Comparison of ENCODE assay signal across 10 mouse cellular contexts in genomic region chr8:88922840-88923239, GRCm38 (mm10).
A peak's percentile ranks its signal among the peaks of the same experiment; 100 is the strongest.
DNase-seq lines count a peak whose midpoint lies in the region; ATAC-seq lines count a peak whose summit lies in the region.
"Had no signal": no experiment of that assay in that cellular context is flagged by ENCODE, and none has a peak within 500 bp of the region (broad histone marks: within the 10 kb centered on the region; RNA-seq: fewer than 3 reads in every experiment).

No protein-coding gene starts in this region.

- H3K4me1 ChIP-seq in kidney, embryonic 14.5 days (ENCODE audit: control insufficient read depth, insufficient read depth, low read length) = no peaks in the 10 kb centered on the region
- no peaks in the 10 kb centered on the region for H3K4me1 ChIP-seq in forebrain, embryonic 15.5 days
- H3K4me1 ChIP-seq: embryonic facial prominence, embryonic 15.5 days had no signal

- H3K9ac ChIP-seq in kidney, embryonic 14.5 days (ENCODE audit: low read depth, low read length) = no peak overlapping the region
- no peak overlapping the region for H3K9ac ChIP-seq in forebrain, embryonic 15.5 days (replicated peaks)
- H3K9ac ChIP-seq: embryonic facial prominence, embryonic 15.5 days; neural tube, embryonic 13.5 days had no signal

- H3K27ac ChIP-seq in kidney, embryonic 14.5 days (ENCODE audit: low read depth, low read length) = no peak overlapping the region
- no peak overlapping the region for H3K27ac ChIP-seq in forebrain, embryonic 15.5 days (replicated peaks)
- H3K27ac ChIP-seq: embryonic facial prominence, embryonic 15.5 days; neural tube, embryonic 13.5 days had no signal

- peak; percentile 57 for DNase-seq in kidney, adult 18-20 months
- peak; percentile 33 to 65 for DNase-seq in heart, adult 18-20 months
- DNase-seq in kidney, adult 9 months = peak; percentile 57
- DNase-seq in lung, postnatal 25 days (ENCODE audit: low spot score) = peak; percentile 41
- no peak for DNase-seq in natural killer cell, adult 2 months (ENCODE audit: low spot score in 2 of 2)
- no peak for DNase-seq in layer of hippocampus, adult 8-10 months (ENCODE audit: low spot score in 2 of 2)

- no peak for ATAC-seq in kidney, embryonic 14.5 days (ENCODE audit: low FRiP score, low TSS enrichment)
- no peak for ATAC-seq in forebrain, embryonic 15.5 days (replicated peaks)

- H3K36me3 ChIP-seq in kidney, embryonic 14.5 days (ENCODE audit: control insufficient read depth, insufficient read depth, low read length) = no peaks in the 10 kb centered on the region
- H3K36me3 ChIP-seq in forebrain, embryonic 15.5 days = no peaks in the 10 kb centered on the region
- H3K36me3 ChIP-seq: embryonic facial prominence, embryonic 15.5 days; neural tube, embryonic 13.5 days had no signal

- H3K4me2 ChIP-seq in kidney, embryonic 14.5 days (replicated peaks; ENCODE audit: low read depth, low read length) = no peak overlapping the region
- no peak overlapping the region for H3K4me2 ChIP-seq in forebrain, embryonic 15.5 days (replicated peaks)
- H3K4me2 ChIP-seq: embryonic facial prominence, embryonic 15.5 days; neural tube, embryonic 13.5 days had no signal

- H3K9me3 ChIP-seq in kidney, embryonic 14.5 days (ENCODE audit: control insufficient read depth, low read length) = no peaks in the 10 kb centered on the region
- no peaks in the 10 kb centered on the region for H3K9me3 ChIP-seq in forebrain, embryonic 15.5 days
- H3K9me3 ChIP-seq: embryonic facial prominence, embryonic 15.5 days; neural tube, embryonic 13.5 days had no signal

- no peak overlapping the region for H3K4me3 ChIP-seq in kidney, embryonic 14.5 days (ENCODE audit: low read length)
- no peak overlapping the region for H3K4me3 ChIP-seq in forebrain, embryonic 15.5 days
- H3K4me3 ChIP-seq: embryonic facial prominence, embryonic 15.5 days; neural tube, embryonic 13.5 days had no signal

- no peaks in the 10 kb centered on the region for H3K27me3 ChIP-seq in kidney, embryonic 14.5 days (ENCODE audit: control insufficient read depth, insufficient read depth, low read length)
- no peaks in the 10 kb centered on the region for H3K27me3 ChIP-seq in forebrain, embryonic 15.5 days
- H3K27me3 ChIP-seq: embryonic facial prominence, embryonic 15.5 days; neural tube, embryonic 13.5 days had no signal

- 43% methylated on average over 7 of the region's 7 CpGs for WGBS in kidney, embryonic 14.5 days
- WGBS in forebrain, embryonic 15.5 days = 68% methylated on average over 7 of the region's 7 CpGs

Comparison
In these comparisons a context has a peak if more than half of its experiments do, and no peak if none do; other contexts are left out.
1. DNase-seq: peak in kidney, adult 18-20 months (single experiment), heart, adult 18-20 months (2 of 2), kidney, adult 9 months (single experiment) and lung, postnatal 25 days (single experiment); none in natural killer cell, adult 2 months (0 of 2) and layer of hippocampus, adult 8-10 months (0 of 2).